Comparison of ENCODE assay signal across 28 mouse cellular contexts in the genomic region with DNA sequence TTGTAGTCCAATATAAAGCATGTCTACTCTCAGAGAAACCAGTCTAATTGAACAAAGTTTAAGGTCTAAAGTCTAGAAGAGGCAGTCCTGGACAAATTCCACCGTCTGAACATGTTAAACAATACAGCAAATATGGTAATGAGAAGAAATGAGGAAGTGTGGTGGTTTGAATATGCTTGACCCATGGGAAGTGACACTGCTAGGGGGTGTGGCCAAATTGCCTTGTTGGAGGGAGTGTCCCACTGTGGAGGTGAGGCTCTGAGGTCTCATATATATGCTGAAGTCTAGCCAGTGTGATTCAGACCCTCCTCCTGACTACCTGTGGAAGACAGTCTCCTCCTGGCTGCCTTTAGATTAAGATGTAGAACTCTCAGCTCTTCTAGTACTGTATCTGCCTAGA. TPM values are rescaled to one million over a fixed set of nuclear protein-coding genes. Genes with fewer than 3 reads are reported as not detected.
DNase-seq lines count a peak whose midpoint lies in the region; ATAC-seq and TF ChIP-seq lines count a peak whose summit lies in the region.
"Had no signal": no experiment of that assay in that cellular context is flagged by ENCODE, and none has a peak within 500 bp of the region (broad histone marks: within the 10 kb centered on the region; RNA-seq: fewer than 3 reads in every experiment).

No protein-coding gene starts in this region.

- TF ChIP-seq POLR2A in kidney, adult 2 months (IDR thresholded peaks at IDR 0.05; ENCODE audit: low read depth, low read length) = no peak

- H3K27ac ChIP-seq in kidney, adult 2 months (ENCODE audit: insufficient read depth, low read depth, low read length) = no peak overlapping the region
- H3K27ac ChIP-seq: embryonic facial prominence, embryonic 13.5 days; forebrain, embryonic 12.5 days; heart, adult 2 months; hindbrain, embryonic 15.5 days; left cerebral cortex, adult 2 months; limb, embryonic 12.5 days; liver, embryonic 15.5 days; neural tube, embryonic 13.5 days had no signal

- DNase-seq in kidney, adult 2 months = peak; percentile 3
- DNase-seq in kidney, adult 8-10 months = no peak
- peak; percentile 16 for DNase-seq in A20 (ENCODE audit: low read depth, low spot score)
- DNase-seq in layer of hippocampus, adult 9-11 months = no peak
- no peak for DNase-seq in thymus, adult 18-20 months
- DNase-seq: adrenal gland, postnatal 10 days; cerebellum, adult 8-10 months; cerebellum, postnatal 25 days; gastrocnemius, postnatal 14 days; heart, adult 2 months; heart, postnatal 4 days; kidney, postnatal 10 days; lung, embryonic 14.5 days; lung, postnatal 14 days; thymus, postnatal 14 days had no signal

- no peak overlapping the region for H3K4me3 ChIP-seq in kidney, adult 2 months (ENCODE audit: insufficient read depth, low read depth, low read length)
- H3K4me3 ChIP-seq: embryonic facial prominence, embryonic 13.5 days; erythroblast, embryonic 14.5 days; forebrain, embryonic 12.5 days; heart, adult 2 months; heart, embryonic 12.5 days; hindbrain, embryonic 15.5 days; left cerebral cortex, adult 2 months; limb, embryonic 12.5 days; liver, embryonic 15.5 days; neural tube, embryonic 13.5 days had no signal

- no peak for TF ChIP-seq CTCF in kidney, adult 2 months (conservative IDR thresholded peaks at IDR 0.05; ENCODE audit: insufficient read depth, insufficient read length, low read depth, low read length)

- no peaks in the 10 kb centered on the region for H3K27me3 ChIP-seq in kidney, adult 2 months (replicated peaks; ENCODE audit: control insufficient read depth, insufficient read depth, low read length)
- H3K27me3 ChIP-seq: embryonic facial prominence, embryonic 13.5 days; forebrain, embryonic 12.5 days; heart, embryonic 12.5 days; hindbrain, embryonic 15.5 days; limb, embryonic 12.5 days; liver, embryonic 15.5 days; neural tube, embryonic 13.5 days; Patski had no signal

- H3K4me1 ChIP-seq in kidney, adult 2 months (ENCODE audit: control insufficient read depth, insufficient read depth, low read length) = no peaks in the 10 kb centered on the region
- H3K4me1 ChIP-seq: forebrain, embryonic 12.5 days; heart, embryonic 12.5 days; hindbrain, embryonic 15.5 days; liver, embryonic 15.5 days; neural tube, embryonic 13.5 days had no signal

- H3K36me3 ChIP-seq in kidney, adult 2 months (ENCODE audit: control insufficient read depth, insufficient read depth, low read length) = no peaks in the 10 kb centered on the region
- H3K36me3 ChIP-seq: embryonic facial prominence, embryonic 13.5 days; forebrain, embryonic 12.5 days; heart, embryonic 12.5 days; hindbrain, embryonic 15.5 days; limb, embryonic 12.5 days; liver, embryonic 15.5 days; neural tube, embryonic 13.5 days had no signal

- ATAC-seq in common myeloid progenitor, adult 5-6 weeks (replicated peaks; ENCODE audit: low read depth, poor library complexity, severe bottlenecking) = peak; percentile 56; the same call in 1 of the 2 replicates
- peak; percentile 78 for ATAC-seq in megakaryocyte progenitor cell, adult 5-6 weeks (replicated peaks; ENCODE audit: poor library complexity)
- ATAC-seq: inflammation-experienced regulatory T-cells, adult 6 months; Patski had no signal

- WGBS in kidney, adult 2 months = 33% methylated on average over 1 of the region's 1 CpGs

RNA-seq across cellular contexts. Expression of gene B430218F22Rik, which starts 20.7 kb away (rescaled TPM):
- 0.14 and 0.20 TPM in 2 replicates for polyA plus RNA-seq in kidney, adult 2 months (2012; rRNA removed)
- total RNA-seq in common myeloid progenitor, adult 5-6 weeks (2017) = 0.82 TPM in 1 of 2 replicates, not detected in the other
- not detected in 2 replicates for total RNA-seq in megakaryocyte progenitor cell, adult 5-6 weeks (2015)
- 0.14 and 0.33 TPM in 2 replicates for total RNA-seq in megakaryocyte progenitor cell, adult 5-6 weeks (2017)
- total RNA-seq: gastrocnemius, postnatal 14 days had no signal
- polyA plus RNA-seq: erythroblast, embryonic 14.5 days; heart, adult 2 months had no signal

RNA-seq across cellular contexts. Expression of gene Mrps30, which starts 21.3 kb away (rescaled TPM):
- 15.5 and 19.8 TPM in 2 replicates for polyA plus RNA-seq in kidney, adult 2 months (2012; rRNA removed)
- 33.9 and 37.4 TPM in 2 replicates for total RNA-seq in common myeloid progenitor, adult 5-6 weeks (2017)
- total RNA-seq in megakaryocyte progenitor cell, adult 5-6 weeks (2015) = 29.8 and 36.2 TPM in 2 replicates
- 39.6 and 46.6 TPM in 2 replicates for total RNA-seq in megakaryocyte progenitor cell, adult 5-6 weeks (2017)

Comparison
In these comparisons a context has a peak if more than half of its experiments do, and no peak if none do; other contexts are left out.
1. DNase-seq: peak in kidney, adult 2 months (single experiment) and A20 (single experiment); none in kidney, adult 8-10 months (0 of 2), layer of hippocampus, adult 9-11 months (single experiment) and thymus, adult 18-20 months (0 of 2).